Mouse (Mus musculus): ENCODE measurements at regions not wholly inside any gene's neighbourhood (a gene's known extent, or its start where the extent isn't known, plus 50 kb on each side); places are given as distances from the start of the nearest gene placed in this dataset.

GRCm38 (mm10) chr8:44656031-44656430 lies 279.2 kb upstream of the Fat1 start:
- no peak for DNase-seq (ENCODE audit: low spot score in 2 of 2)

- no peak for DNase-seq (ENCODE audit: low spot score in 2 of 2)
Observed at GRCm38 (mm10) chr8:44656470-44656869, 278.8 kb upstream of the Fat1 start.

GRCm38 (mm10) chr8:44661696-44662095 lies 273.6 kb upstream of the Fat1 start:
- no peak for DNase-seq (ENCODE audit: low spot score in 2 of 2)

- no peak for DNase-seq (ENCODE audit: low spot score in 2 of 2)
Observed at GRCm38 (mm10) chr8:44687126-44687525, 248.1 kb upstream of the Fat1 start.

GRCm38 (mm10) chr8:44689837-44690592 lies 245.2 kb upstream of the Fat1 start:
- DNase-seq (ENCODE audit: low spot score in 2 of 2), result no peak

GRCm38 (mm10) chr8:44690593-44690950 lies 244.7 kb upstream of the Fat1 start:
- no peak for DNase-seq (ENCODE audit: low spot score in 2 of 2)

- no peak for DNase-seq (ENCODE audit: low spot score in 2 of 2)
Observed at GRCm38 (mm10) chr8:44691140-44691539, 244.1 kb upstream of the Fat1 start.

GRCm38 (mm10) chr8:44692036-44692688 lies 243.1 kb upstream of the Fat1 start:
- DNase-seq (ENCODE audit: low spot score in 2 of 2), result no peak

GRCm38 (mm10) chr8:44694861-44695260 lies 240.4 kb upstream of the Fat1 start:
- no peak for DNase-seq (ENCODE audit: low spot score in 2 of 2)

GRCm38 (mm10) chr8:44696066-44696853 lies 239.0 kb upstream of the Fat1 start:
- DNase-seq (ENCODE audit: low spot score in 2 of 2), result no peak

- no peak for DNase-seq (ENCODE audit: low spot score in 2 of 2)
Observed at GRCm38 (mm10) chr8:44699384-44700105, 235.7 kb upstream of the Fat1 start.

- no peak for DNase-seq (ENCODE audit: low spot score in 2 of 2)
Observed at GRCm38 (mm10) chr8:44704595-44705265, 230.5 kb upstream of the Fat1 start.

GRCm38 (mm10) chr8:44708659-44709170 lies 226.5 kb upstream of the Fat1 start:
- DNase-seq (ENCODE audit: low spot score in 2 of 2), result no peak

- DNase-seq (ENCODE audit: low spot score in 2 of 2), result no peak
Observed at GRCm38 (mm10) chr8:44709171-44709940, 225.9 kb upstream of the Fat1 start.

GRCm38 (mm10) chr8:44734577-44734976 lies 200.7 kb upstream of the Fat1 start:
- DNase-seq (ENCODE audit: low spot score in 2 of 2), result no peak

- no peak for DNase-seq (ENCODE audit: low spot score in 2 of 2)
Observed at GRCm38 (mm10) chr8:44735801-44736200, 199.4 kb upstream of the Fat1 start.

- DNase-seq (ENCODE audit: low spot score in 2 of 2), result no peak
Observed at GRCm38 (mm10) chr8:44743353-44743752, 191.9 kb upstream of the Fat1 start.

- DNase-seq (ENCODE audit: low spot score in 2 of 2), result no peak
Observed at GRCm38 (mm10) chr8:44744991-44745658, 190.1 kb upstream of the Fat1 start.

GRCm38 (mm10) chr8:44758727-44759126 lies 176.5 kb upstream of the Fat1 start:
- no peak for DNase-seq (ENCODE audit: low spot score in 2 of 2)
